Mouse (Mus musculus) liver, postnatal 0 days (tissue): ENCODE results near the gene Slc39a11.

Experiments
- CTCF ChIP-seq: sonication (generic); IDR thresholded peaks from 2 replicates; pipeline ENCODE4 v1.5.1; 2016; ENCODE audit warnings: antibody characterized with exemption, low read depth
- EP300 ChIP-seq: IDR thresholded peaks from 2 replicates; pipeline ENCODE4 v1.6.1; 2016; ENCODE audit warnings: antibody characterized with exemption, low read depth, mild to moderate bottlenecking

GRCm38 (mm10) chr11:113253169-113253568 is 396.7 kb downstream of the Slc39a11 start:
- no peak for TF ChIP-seq CTCF
- no peak for TF ChIP-seq EP300
